Mouse (Mus musculus): Measurements from ENCODE around the gene Fgf22. TPM values are rescaled to one million over a fixed set of nuclear protein-coding genes. Genes with fewer than 3 reads are reported as not detected.
A peak's percentile ranks its signal among the peaks of the same experiment; 100 is the strongest.

Fgf22 gene
- polyA plus RNA-seq, 1 experiment: 11.1 TPM

DNA sequence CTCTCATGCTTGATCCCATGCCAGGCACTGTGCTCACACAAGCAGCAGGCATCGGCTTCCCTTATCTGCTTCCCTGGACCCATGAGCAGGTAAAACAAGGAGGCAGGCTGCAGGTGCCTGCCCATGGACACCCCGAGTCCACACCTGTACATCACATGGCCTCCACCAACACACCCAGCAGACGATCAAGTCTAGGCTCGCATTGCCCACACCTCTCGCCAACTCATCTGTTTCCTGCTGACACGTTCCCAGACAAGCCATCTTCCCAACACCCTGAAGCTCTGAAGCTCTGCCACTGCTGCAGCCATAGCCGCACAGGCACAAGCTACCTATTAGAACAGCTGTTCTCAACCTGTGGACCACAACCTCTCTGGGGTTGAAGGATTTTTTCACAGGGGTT, 9.4 kb downstream of the Fgf22 start:
- peaks cover 28% of the 10 kb centered on the region for H3K4me1 ChIP-seq (ENCODE audit: control insufficient read depth, insufficient read depth, low read length)
- no peak for DNase-seq
- 18% methylated on average over 7 of the region's 7 CpGs for WGBS

DNA sequence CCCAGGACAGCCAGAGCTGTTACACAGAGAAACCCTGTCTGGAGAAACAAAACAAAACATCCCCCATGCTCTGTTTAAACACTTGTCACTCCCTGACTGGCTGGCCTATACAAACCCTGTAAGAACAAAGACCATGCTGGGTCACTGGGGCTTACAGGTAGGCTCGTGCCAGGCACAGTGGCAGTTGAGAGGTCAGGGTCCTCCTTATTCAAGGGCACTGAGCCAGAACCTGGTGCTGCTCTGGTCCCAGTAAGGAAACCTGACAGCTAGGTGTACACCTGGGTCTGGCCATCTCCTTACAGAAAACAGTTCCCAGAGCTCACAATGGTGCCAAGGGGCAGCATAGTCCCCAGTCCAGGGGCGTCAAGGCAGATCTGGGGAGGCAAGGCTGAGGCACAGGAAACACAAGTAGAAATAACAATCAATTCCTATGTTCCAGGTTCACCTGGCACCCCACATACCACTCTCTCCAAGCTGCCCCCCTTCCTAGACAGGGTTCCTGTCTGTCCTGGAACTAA, 10.4 kb downstream of the Fgf22 start:
- peaks cover 28% of the 10 kb centered on the region for H3K4me1 ChIP-seq (ENCODE audit: control insufficient read depth, insufficient read depth, low read length)
- WGBS: 39% methylated on average over 2 of the region's 2 CpGs
- no peak for DNase-seq

More for the DNA sequence above, 9.4 kb downstream of the Fgf22 start:
- TF ChIP-seq POLR2A (IDR thresholded peaks at IDR 0.05; ENCODE audit: borderline replicate concordance, insufficient read depth, low read length): no peak
- TF ChIP-seq CTCF (IDR thresholded peaks at IDR 0.05; ENCODE audit: borderline replicate concordance, insufficient read depth, low read depth, low read length): no peak
- Histone ChIP-seq H3K27me3 (ENCODE audit: control insufficient read depth, insufficient read depth, low read length) (no peaks in the 10 kb centered on the region), H3K27ac (ENCODE audit: insufficient read depth, low read length) (no peak overlapping the region), H3K4me3 (replicated peaks; ENCODE audit: insufficient read depth, low read depth, low read length) (no peak overlapping the region)

GRCm38 (mm10) chr10:79766001-79766507, 11.2 kb downstream of the Fgf22 start:
- WGBS: 5% methylated on average over 16 of the region's 16 CpGs
- H3K4me3 ChIP-seq (replicated peaks; ENCODE audit: insufficient read depth, low read depth, low read length): peak overlapping the region; percentile 82
- peaks cover 28% of the 10 kb centered on the region for H3K4me1 ChIP-seq (ENCODE audit: control insufficient read depth, insufficient read depth, low read length)
- peak overlapping the region; percentile 77 for H3K27ac ChIP-seq (ENCODE audit: insufficient read depth, low read length)
- TF ChIP-seq CTCF (IDR thresholded peaks at IDR 0.05; ENCODE audit: borderline replicate concordance, insufficient read depth, low read depth, low read length) (no peak), POLR2A (IDR thresholded peaks at IDR 0.05; ENCODE audit: borderline replicate concordance, insufficient read depth, low read length) (no peak)
- no peak for DNase-seq
- H3K27me3 ChIP-seq (ENCODE audit: control insufficient read depth, insufficient read depth, low read length): no peaks in the 10 kb centered on the region

More for the DNA sequence above, 10.4 kb downstream of the Fgf22 start:
- no peak for TF ChIP-seq CTCF (IDR thresholded peaks at IDR 0.05; ENCODE audit: borderline replicate concordance, insufficient read depth, low read depth, low read length)
- TF ChIP-seq POLR2A (IDR thresholded peaks at IDR 0.05; ENCODE audit: borderline replicate concordance, insufficient read depth, low read length): no peak
- H3K27ac ChIP-seq (ENCODE audit: insufficient read depth, low read length): no peak overlapping the region
- no peaks in the 10 kb centered on the region for H3K27me3 ChIP-seq (ENCODE audit: control insufficient read depth, insufficient read depth, low read length)
- peak overlapping the region; percentile 82 for H3K4me3 ChIP-seq (replicated peaks; ENCODE audit: insufficient read depth, low read depth, low read length)

GRCm38 (mm10) chr10:79766508-79767325, 11.8 kb downstream of the Fgf22 start, which contains the start of gene Rnf126:
TSS of gene Rnf126 (minus strand) at chr10:79766952.
- TF ChIP-seq CTCF (IDR thresholded peaks at IDR 0.05; ENCODE audit: borderline replicate concordance, insufficient read depth, low read depth, low read length): no peak
- peak; percentile 52 for TF ChIP-seq POLR2A (IDR thresholded peaks at IDR 0.05; ENCODE audit: borderline replicate concordance, insufficient read depth, low read length)
- 1% methylated on average over 101 of the region's 101 CpGs for WGBS
- peak; percentile 99 to 100 for DNase-seq
- Histone ChIP-seq H3K27me3 (ENCODE audit: control insufficient read depth, insufficient read depth, low read length) (no peaks in the 10 kb centered on the region), H3K4me1 (ENCODE audit: control insufficient read depth, insufficient read depth, low read length) (peaks cover 28% of the 10 kb centered on the region), H3K4me3 (replicated peaks; ENCODE audit: insufficient read depth, low read depth, low read length) (peak within 1 kb of the TSS; percentile 82), H3K27ac (ENCODE audit: insufficient read depth, low read length) (peak within 1 kb of the TSS; percentile 77)

- DNase-seq: peak; percentile 93 to 95
- 7% methylated on average over 40 of the region's 40 CpGs for WGBS
- H3K27me3 ChIP-seq (ENCODE audit: control insufficient read depth, insufficient read depth, low read length): no peaks in the 10 kb centered on the region
- peak overlapping the region; percentile 82 for H3K4me3 ChIP-seq (replicated peaks; ENCODE audit: insufficient read depth, low read depth, low read length)
- peaks cover 27% of the 10 kb centered on the region for H3K4me1 ChIP-seq (ENCODE audit: control insufficient read depth, insufficient read depth, low read length)
- peak overlapping the region; percentile 40 for H3K27ac ChIP-seq (ENCODE audit: insufficient read depth, low read length)
- no peak for TF ChIP-seq POLR2A (IDR thresholded peaks at IDR 0.05; ENCODE audit: borderline replicate concordance, insufficient read depth, low read length)
- no peak for TF ChIP-seq CTCF (IDR thresholded peaks at IDR 0.05; ENCODE audit: borderline replicate concordance, insufficient read depth, low read depth, low read length)
Measured at GRCm38 (mm10) chr10:79767372-79768244, 12.7 kb downstream of the Fgf22 start.

GRCm38 (mm10) chr10:79768400-79768799, 13.5 kb downstream of the Fgf22 start:
- WGBS: 2% methylated on average over 5 of the region's 5 CpGs
- TF ChIP-seq POLR2A (IDR thresholded peaks at IDR 0.05; ENCODE audit: borderline replicate concordance, insufficient read depth, low read length) (no peak), CTCF (IDR thresholded peaks at IDR 0.05; ENCODE audit: borderline replicate concordance, insufficient read depth, low read depth, low read length) (peak; percentile 96)
- no peak overlapping the region for H3K4me3 ChIP-seq (replicated peaks; ENCODE audit: insufficient read depth, low read depth, low read length)
- no peaks in the 10 kb centered on the region for H3K27me3 ChIP-seq (ENCODE audit: control insufficient read depth, insufficient read depth, low read length)
- peak; percentile 67 to 80 for DNase-seq
- H3K27ac ChIP-seq (ENCODE audit: insufficient read depth, low read length): no peak overlapping the region
- H3K4me1 ChIP-seq (ENCODE audit: control insufficient read depth, insufficient read depth, low read length): peaks cover 19% of the 10 kb centered on the region

DNA sequence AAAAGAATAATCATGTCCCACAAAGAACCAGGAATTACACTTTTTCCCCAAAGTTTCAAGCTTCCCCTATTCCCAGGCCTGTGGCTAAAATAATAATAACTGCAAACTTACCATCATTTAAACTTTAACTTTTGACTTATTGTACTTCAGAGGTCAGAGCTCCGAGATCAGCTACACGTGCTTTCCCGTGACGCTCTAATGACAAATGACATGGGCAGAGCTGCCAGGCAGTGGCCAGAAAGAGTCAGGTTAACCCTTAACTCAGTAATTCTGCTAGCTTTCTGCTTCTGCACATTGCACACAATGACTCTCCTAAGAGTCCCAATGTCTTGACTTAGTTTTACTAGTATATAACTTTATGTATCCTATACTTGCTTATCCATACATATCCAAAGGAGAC, 14.5 kb downstream of the Fgf22 start:
- no peak for TF ChIP-seq CTCF (IDR thresholded peaks at IDR 0.05; ENCODE audit: borderline replicate concordance, insufficient read depth, low read depth, low read length)
- TF ChIP-seq POLR2A (IDR thresholded peaks at IDR 0.05; ENCODE audit: borderline replicate concordance, insufficient read depth, low read length): no peak
- DNase-seq: no peak
- 75% methylated on average over 4 of the region's 4 CpGs for WGBS

More for the DNA sequence above, 14.5 kb downstream of the Fgf22 start:
- no peaks in the 10 kb centered on the region for H3K27me3 ChIP-seq (ENCODE audit: control insufficient read depth, insufficient read depth, low read length)
- no peak overlapping the region for H3K4me3 ChIP-seq (replicated peaks; ENCODE audit: insufficient read depth, low read depth, low read length)
- no peak overlapping the region for H3K27ac ChIP-seq (ENCODE audit: insufficient read depth, low read length)
- peaks cover 10% of the 10 kb centered on the region for H3K4me1 ChIP-seq (ENCODE audit: control insufficient read depth, insufficient read depth, low read length)

Measured in cerebellum, adult 2 months (tissue).